Mouse (Mus musculus) telencephalon, adult 2 months (tissue): ENCODE results near the gene Pde6d.
"Not testable (repeated sequence)": the region's sequence is repeated elsewhere in the genome, so short reads cannot be mapped to it uniquely, and the experiment has no call there.

Source experiments
- DNase-seq: peaks from one replicate; pipeline ENCODE4 v3.0.0-alpha.2; 2011; ENCODE audit warnings: low read depth, low spot score

Gene Pde6d

GRCm38 (mm10) chr1:86569292-86569860 is 13.1 kb downstream of the Pde6d start:
- DNase-seq = no peak

GRCm38 (mm10) chr1:86568409-86568808 is 14.0 kb downstream of the Pde6d start:
- no peak for DNase-seq

GRCm38 (mm10) chr1:86562663-86563062 is 19.8 kb downstream of the Pde6d start:
- no peak for DNase-seq

GRCm38 (mm10) chr1:86559232-86559631 is 23.2 kb downstream of the Pde6d start:
- no peak for DNase-seq

- no peak for DNase-seq
Observed at GRCm38 (mm10) chr1:86557872-86558271, 24.6 kb downstream of the Pde6d start.

GRCm38 (mm10) chr1:86555665-86556064 is 26.8 kb downstream of the Pde6d start:
- DNase-seq = no peak

GRCm38 (mm10) chr1:86551877-86552276 is 30.6 kb downstream of the Pde6d start:
- no peak for DNase-seq

GRCm38 (mm10) chr1:86551299-86551698 is 31.1 kb downstream of the Pde6d start:
- DNase-seq = no peak

GRCm38 (mm10) chr1:86546797-86547196 is 35.6 kb downstream of the Pde6d start:
- DNase-seq = no peak

- no peak for DNase-seq
Observed at GRCm38 (mm10) chr1:86542584-86542983, 39.8 kb downstream of the Pde6d start.

GRCm38 (mm10) chr1:86539583-86539982 is 42.8 kb downstream of the Pde6d start:
- DNase-seq = not testable (repeated sequence)

GRCm38 (mm10) chr1:86538383-86538782 is 44.0 kb downstream of the Pde6d start:
- no peak for DNase-seq

GRCm38 (mm10) chr1:86533411-86534130 is 48.9 kb downstream of the Pde6d start:
- peak; percentile 60 for DNase-seq

- DNase-seq = peak; percentile 77
Observed at GRCm38 (mm10) chr1:86532362-86533051, 49.9 kb downstream of the Pde6d start.

GRCm38 (mm10) chr1:86531547-86532321 is 50.7 kb downstream of the Pde6d start:
- no peak for DNase-seq

GRCm38 (mm10) chr1:86530871-86531546 is 51.4 kb downstream of the Pde6d start:
- DNase-seq = no peak

GRCm38 (mm10) chr1:86529590-86529989 is 52.8 kb downstream of the Pde6d start:
- no peak for DNase-seq

GRCm38 (mm10) chr1:86528571-86529180 is 53.8 kb downstream of the Pde6d start:
- DNase-seq = no peak

- no peak for DNase-seq
Observed at GRCm38 (mm10) chr1:86527599-86528486, 54.6 kb downstream of the Pde6d start.
